Mouse (Mus musculus) small intestine, adult 2 months (tissue): ENCODE data around the gene Cldn13. TPM values are rescaled to one million over a fixed set of nuclear protein-coding genes. Genes with fewer than 3 reads are reported as not detected.

Experiments used
- H3K27ac ChIP-seq: fragments of 200-500 bp; 2 replicates; pipeline ENCODE4 v1.5.1; 2012; ENCODE audit warnings: low read depth, low read length, control low read depth, inconsistent platforms; ENCODE audit not compliant: insufficient read depth
- H3K27me3 ChIP-seq: fragments of 200-500 bp; 2 replicates; pipeline ENCODE4 v1.6.1; 2012; ENCODE audit warnings: mild to moderate bottlenecking, moderate library complexity, low read length, inconsistent platforms; ENCODE audit not compliant: control insufficient read depth, insufficient read depth
- H3K36me3 ChIP-seq: fragments of 200-500 bp; 2 replicates; pipeline ENCODE4 v1.6.1; 2012; ENCODE audit warnings: mild to moderate bottlenecking, low read length, control low read depth, inconsistent platforms; ENCODE audit not compliant: control insufficient read depth, insufficient read depth
- H3K4me1 ChIP-seq: fragments of 200-500 bp; 2 replicates; pipeline ENCODE4 v1.6.1; 2012; ENCODE audit warnings: low read length, inconsistent platforms, mixed read lengths; ENCODE audit not compliant: control insufficient read depth, insufficient read depth, insufficient read length
- H3K4me3 ChIP-seq: fragments of 200-500 bp; 2 replicates; pipeline ENCODE4 v1.5.1; 2012; ENCODE audit warnings: low read depth, mild to moderate bottlenecking, control low read depth, inconsistent platforms, low read length, moderate library complexity
- CTCF ChIP-seq: fragments of 200-500 bp; IDR thresholded peaks from 2 replicates; pipeline ENCODE4 v1.5.1; 2012; ENCODE audit warnings: low read depth, mild to moderate bottlenecking, control low read depth, inconsistent platforms, low read length, moderate library complexity, mixed read lengths; ENCODE audit not compliant: insufficient replicate concordance, insufficient read length; ENCODE audit errors: extremely low read depth
- POLR2A ChIP-seq: fragments of 200-500 bp; IDR thresholded peaks from 2 replicates; pipeline ENCODE4 v1.6.1; 2012; ENCODE audit warnings: low read depth, mild to moderate bottlenecking, control low read depth, inconsistent platforms, low read length, moderate library complexity
- WGBS: fragments of 180-500 bp; shearing (Covaris S2); methylation state at CpG from one replicate; pipeline ENCODE4 v1.1.7; 2018; 5-methylcytosine and 5-hydroxymethylcytosine counted together
- polyA plus RNA-seq: library from polyadenylated mRNA; depleted of rRNA; stranded (reverse); fragments of >200 nt; gene quantifications from 2 replicates; pipeline ENCODE4 v1.2.3, GENCODE M21; 2012

Gene Cldn13
- polyA plus RNA-seq, 1 experiment = not detected

- H3K27me3 ChIP-seq = no peaks in the 10 kb centered on the region
- no peaks in the 10 kb centered on the region for H3K36me3 ChIP-seq
- TF ChIP-seq CTCF (no peak), POLR2A (no peak)
- 61% methylated on average over 8 of the region's 8 CpGs for WGBS
- no peak overlapping the region for H3K27ac ChIP-seq
- H3K4me1 ChIP-seq = no peaks in the 10 kb centered on the region; the same call in 1 of the 2 replicates
- H3K4me3 ChIP-seq = no peak overlapping the region
Measured at GRCm38 (mm10) chr5:134895291-134895690, 20.0 kb downstream of the Cldn13 start.

GRCm38 (mm10) chr5:134892717-134893116 lies 22.6 kb downstream of the Cldn13 start:
- Histone ChIP-seq H3K27ac (no peak overlapping the region), H3K36me3 (no peaks in the 10 kb centered on the region), H3K27me3 (no peaks in the 10 kb centered on the region), H3K4me3 (no peak overlapping the region), H3K4me1 (no peaks in the 10 kb centered on the region)
- no peak for TF ChIP-seq POLR2A
- TF ChIP-seq CTCF = no peak
- 76% methylated on average over 5 of the region's 5 CpGs for WGBS

GRCm38 (mm10) chr5:134891552-134891951 lies 23.8 kb downstream of the Cldn13 start:
- TF ChIP-seq CTCF (no peak), POLR2A (no peak)
- H3K4me1 ChIP-seq = no peaks in the 10 kb centered on the region
- no peak overlapping the region; the same call in 1 of the 2 replicates for H3K27ac ChIP-seq
- H3K4me3 ChIP-seq = no peak overlapping the region
- H3K27me3 ChIP-seq = no peaks in the 10 kb centered on the region
- WGBS = 68% methylated on average over 8 of the region's 8 CpGs
- no peaks in the 10 kb centered on the region for H3K36me3 ChIP-seq

GRCm38 (mm10) chr5:134890601-134891054 lies 24.7 kb downstream of the Cldn13 start:
- TF ChIP-seq POLR2A (no peak), CTCF (no peak)
- Histone ChIP-seq H3K36me3 (no peaks in the 10 kb centered on the region), H3K27ac (no peak overlapping the region), H3K4me1 (no peaks in the 10 kb centered on the region), H3K27me3 (no peaks in the 10 kb centered on the region), H3K4me3 (no peak overlapping the region)
- 73% methylated on average over 6 of the region's 6 CpGs for WGBS

- Histone ChIP-seq H3K27ac (no peak overlapping the region), H3K4me3 (no peak overlapping the region), H3K36me3 (no peaks in the 10 kb centered on the region), H3K27me3 (no peaks in the 10 kb centered on the region), H3K4me1 (no peaks in the 10 kb centered on the region)
- TF ChIP-seq CTCF (no peak), POLR2A (no peak)
- 78% methylated on average over 7 of the region's 7 CpGs for WGBS
Measured at GRCm38 (mm10) chr5:134888505-134888904, 26.8 kb downstream of the Cldn13 start.

- WGBS = 48% methylated on average over 18 of the region's 18 CpGs
- peak overlapping the region; percentile 53; the same call in 1 of the 2 replicates for H3K27ac ChIP-seq
Measured at GRCm38 (mm10) chr5:134887447-134888335, 27.6 kb downstream of the Cldn13 start.

GRCm38 (mm10) chr5:134883077-134883476 lies 32.2 kb downstream of the Cldn13 start:
- Histone ChIP-seq H3K36me3 (no peaks in the 10 kb centered on the region), H3K27me3 (no peaks in the 10 kb centered on the region), H3K4me1 (no peaks in the 10 kb centered on the region), H3K4me3 (no peak overlapping the region), H3K27ac (no peak overlapping the region)
- TF ChIP-seq CTCF (no peak), POLR2A (no peak)
- 63% methylated on average over 3 of the region's 3 CpGs for WGBS

More at GRCm38 (mm10) chr5:134887447-134888335, 27.6 kb downstream of the Cldn13 start:
- H3K27me3 ChIP-seq = no peaks in the 10 kb centered on the region
- H3K36me3 ChIP-seq = no peaks in the 10 kb centered on the region
- no peak for TF ChIP-seq POLR2A
- TF ChIP-seq CTCF = no peak
- H3K4me3 ChIP-seq = no peak overlapping the region
- no peaks in the 10 kb centered on the region for H3K4me1 ChIP-seq
